In genomic region chr2:79237216-79237615, GRCm38 (mm10) we compare ENCODE assay signal across 14 mouse cellular contexts.
"Had no signal": no experiment of that assay in that cellular context is flagged by ENCODE, and none has a peak within 500 bp of the region (broad histone marks: within the 10 kb centered on the region; RNA-seq: fewer than 3 reads in every experiment).

No protein-coding gene starts in this region.

- H3K36me3 ChIP-seq: hindbrain, embryonic 13.5 days; limb, embryonic 13.5 days; liver, embryonic 12.5 days; lung, embryonic 15.5 days; midbrain, embryonic 12.5 days; neural tube, embryonic 15.5 days had no signal

- H3K4me1 ChIP-seq: lung, embryonic 15.5 days; neural tube, embryonic 15.5 days had no signal

- H3K9me3 ChIP-seq: hindbrain, embryonic 13.5 days; limb, embryonic 13.5 days; liver, embryonic 12.5 days; lung, embryonic 15.5 days; megakaryocyte, embryonic 14.5 days; midbrain, embryonic 12.5 days; neural tube, embryonic 15.5 days had no signal

- H3K9ac ChIP-seq: hindbrain, embryonic 13.5 days; limb, embryonic 13.5 days; liver, embryonic 12.5 days; lung, embryonic 15.5 days; midbrain, embryonic 12.5 days; neural tube, embryonic 15.5 days had no signal

- H3K27me3 ChIP-seq: hindbrain, embryonic 13.5 days; limb, embryonic 13.5 days; liver, embryonic 12.5 days; lung, embryonic 15.5 days; megakaryocyte, embryonic 14.5 days; midbrain, embryonic 12.5 days; neural tube, embryonic 15.5 days had no signal

- H3K4me2 ChIP-seq: hindbrain, embryonic 13.5 days; limb, embryonic 13.5 days; liver, embryonic 12.5 days; lung, embryonic 15.5 days; midbrain, embryonic 12.5 days; neural tube, embryonic 15.5 days had no signal

- H3K4me3 ChIP-seq: hindbrain, embryonic 13.5 days; limb, embryonic 13.5 days; liver, embryonic 12.5 days; lung, embryonic 15.5 days; megakaryocyte, embryonic 14.5 days; midbrain, embryonic 12.5 days; neural tube, embryonic 15.5 days had no signal

- H3K27ac ChIP-seq: hindbrain, embryonic 13.5 days; hindbrain, postnatal 0 days; limb, embryonic 13.5 days; liver, embryonic 12.5 days; lung, embryonic 15.5 days; midbrain, embryonic 12.5 days; neural tube, embryonic 15.5 days had no signal

- DNase-seq: kidney, adult 18-20 months; kidney, postnatal 10 days; left cerebral cortex, postnatal 4 days; lung, postnatal 4 days; right cerebral cortex, adult 18-20 months; right cerebral cortex, postnatal 25 days had no signal

- ATAC-seq: hindbrain, postnatal 0 days; liver, embryonic 12.5 days had no signal
